Mouse (Mus musculus): Measurements from ENCODE around the gene Manba. TPM values are rescaled to one million over a fixed set of nuclear protein-coding genes. Genes with fewer than 3 reads are reported as not detected.

Manba gene
- polyA plus RNA-seq, 1 experiment from 2014 or later = 8.0 TPM

DNA sequence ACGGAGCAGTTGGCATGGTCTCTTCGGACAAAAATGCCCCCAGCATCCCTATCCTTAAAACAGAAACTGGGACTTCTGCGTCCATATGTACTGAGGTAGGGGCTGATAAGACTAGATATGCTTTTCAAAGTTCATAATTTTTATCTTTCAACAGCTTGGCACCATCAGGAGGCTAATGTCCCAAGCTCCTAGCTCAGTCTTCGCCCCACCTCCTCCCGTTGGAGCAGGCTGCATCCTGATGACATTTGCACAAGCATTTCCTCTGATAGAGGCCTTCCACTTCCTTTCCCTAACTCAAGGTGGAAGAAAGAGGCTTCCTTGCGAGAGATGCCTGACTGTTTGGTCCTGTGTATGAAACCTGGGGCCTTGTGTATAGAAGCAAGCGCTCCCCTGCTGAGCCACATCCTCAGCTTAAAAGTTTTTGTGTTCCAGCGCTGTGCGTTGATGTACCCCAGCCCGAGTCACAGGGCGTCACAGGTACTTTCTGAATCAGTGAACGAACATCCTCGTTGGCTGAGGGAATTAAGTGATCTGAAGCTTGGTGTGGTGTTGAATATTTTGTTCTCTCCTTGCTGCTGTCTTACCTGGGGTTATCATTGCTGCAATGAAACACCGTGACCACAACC lies 28.5 kb downstream of the Manba start:
- no peak for DNase-seq
- no peak overlapping the region for H3K4me3 ChIP-seq (ENCODE audit: low read depth, low read length)
- H3K36me3 ChIP-seq (replicated peaks; ENCODE audit: insufficient read depth, low read length) = peaks cover 7% of the 10 kb centered on the region
- WGBS (ENCODE audit: insufficient replicate concordance) = 72% methylated on average over 14 of the region's 14 CpGs
- H3K27ac ChIP-seq (ENCODE audit: low read depth) = no peak overlapping the region
- no peaks in the 10 kb centered on the region for H3K27me3 ChIP-seq (ENCODE audit: insufficient read depth, low read length)
- no peak for ATAC-seq
- 0 out of 2 replicates have a peak, but pooled peaks cover 2% of the 10 kb centered on the region for H3K4me1 ChIP-seq (ENCODE audit: insufficient read depth)
- H3K9ac ChIP-seq (replicated peaks) = no peak overlapping the region
- TF ChIP-seq EP300 (IDR thresholded peaks at IDR 0.05; ENCODE audit: low read depth) = no peak
- no peak for TF ChIP-seq CTCF (IDR thresholded peaks at IDR 0.05; ENCODE audit: low read depth)
- H3K9me3 ChIP-seq (ENCODE audit: low read length) = no peaks in the 10 kb centered on the region
- no peak overlapping the region for H3K4me2 ChIP-seq (ENCODE audit: low read depth, low read length)

DNA sequence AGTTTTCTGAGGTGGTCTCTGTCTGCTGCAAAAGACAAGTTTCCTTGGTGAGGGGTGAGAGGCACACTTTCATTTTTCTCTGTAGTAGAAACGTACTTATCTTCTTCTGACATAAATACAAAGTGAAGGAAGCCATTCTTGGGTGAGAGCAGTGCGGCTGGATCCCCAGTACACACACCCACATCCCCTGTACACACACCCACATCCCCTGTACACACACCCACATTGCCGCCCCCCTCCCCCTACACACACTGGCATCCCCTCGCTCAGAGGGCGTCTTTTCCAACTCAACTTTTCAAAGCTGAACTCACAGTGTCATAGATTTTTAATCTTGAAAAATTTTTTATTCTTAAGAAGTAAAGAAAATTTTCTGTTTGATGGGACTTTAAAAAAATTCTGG lies 29.8 kb downstream of the Manba start:
- no peak for TF ChIP-seq EP300 (IDR thresholded peaks at IDR 0.05; ENCODE audit: low read depth)
- no peak for TF ChIP-seq CTCF (IDR thresholded peaks at IDR 0.05; ENCODE audit: low read depth)
- Histone ChIP-seq H3K27ac (ENCODE audit: low read depth) (no peak overlapping the region), H3K4me1 (ENCODE audit: insufficient read depth) (0 out of 2 replicates have a peak, but pooled peaks cover 2% of the 10 kb centered on the region), H3K4me2 (ENCODE audit: low read depth, low read length) (no peak overlapping the region), H3K9me3 (ENCODE audit: low read length) (no peaks in the 10 kb centered on the region), H3K36me3 (replicated peaks; ENCODE audit: insufficient read depth, low read length) (peaks cover 7% of the 10 kb centered on the region), H3K27me3 (ENCODE audit: insufficient read depth, low read length) (no peaks in the 10 kb centered on the region), H3K9ac (replicated peaks) (no peak overlapping the region), H3K4me3 (ENCODE audit: low read depth, low read length) (no peak overlapping the region)
- no peak for ATAC-seq
- DNase-seq = no peak
- WGBS (ENCODE audit: insufficient replicate concordance) = 75% methylated on average over 5 of the region's 5 CpGs

- 21% methylated on average over 6 of the region's 6 CpGs for WGBS (ENCODE audit: insufficient replicate concordance)
- no peak overlapping the region for H3K9ac ChIP-seq (replicated peaks)
- peaks cover 7% of the 10 kb centered on the region for H3K36me3 ChIP-seq (replicated peaks; ENCODE audit: insufficient read depth, low read length)
- H3K27me3 ChIP-seq (ENCODE audit: insufficient read depth, low read length) = no peaks in the 10 kb centered on the region
- no peak overlapping the region for H3K27ac ChIP-seq (ENCODE audit: low read depth)
- peak; percentile 86 for ATAC-seq
- no peak overlapping the region for H3K4me3 ChIP-seq (ENCODE audit: low read depth, low read length)
- DNase-seq = no peak
- 0 out of 2 replicates have a peak, but pooled peaks cover 2% of the 10 kb centered on the region for H3K4me1 ChIP-seq (ENCODE audit: insufficient read depth)
- H3K9me3 ChIP-seq (ENCODE audit: low read length) = no peaks in the 10 kb centered on the region
- TF ChIP-seq CTCF (IDR thresholded peaks at IDR 0.05; ENCODE audit: low read depth) (no peak), EP300 (IDR thresholded peaks at IDR 0.05; ENCODE audit: low read depth) (no peak)
- no peak overlapping the region for H3K4me2 ChIP-seq (ENCODE audit: low read depth, low read length)
These were observed 31.5 kb downstream of the Manba start for GRCm38 (mm10) chr3:135516891-135517290.

DNA sequence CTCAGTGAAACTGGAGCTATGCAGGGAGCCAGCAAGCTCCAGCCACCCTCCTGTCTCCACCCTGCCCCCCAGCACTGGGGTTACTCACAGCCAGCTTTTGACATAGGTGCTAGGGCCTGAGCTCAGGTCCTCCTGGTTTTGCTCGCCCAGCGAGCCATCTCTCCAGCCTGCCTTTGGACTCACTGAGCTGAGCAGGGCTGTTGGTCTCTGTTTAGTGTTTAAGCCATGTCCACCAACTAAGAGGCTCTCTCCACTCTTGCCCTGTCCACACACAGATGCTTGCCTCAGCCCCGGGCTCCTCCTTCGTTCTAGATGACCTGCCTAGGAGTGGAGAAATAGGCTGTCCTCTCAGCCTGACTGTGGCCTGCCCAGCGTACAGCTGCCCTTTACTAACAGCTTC lies 33.5 kb downstream of the Manba start:
- Histone ChIP-seq H3K27me3 (ENCODE audit: insufficient read depth, low read length) (no peaks in the 10 kb centered on the region), H3K4me3 (ENCODE audit: low read depth, low read length) (no peak overlapping the region), H3K27ac (ENCODE audit: low read depth) (no peak overlapping the region), H3K9me3 (ENCODE audit: low read length) (no peaks in the 10 kb centered on the region), H3K4me2 (ENCODE audit: low read depth, low read length) (no peak overlapping the region), H3K9ac (replicated peaks) (no peak overlapping the region), H3K4me1 (ENCODE audit: insufficient read depth) (0 out of 2 replicates have a peak, but pooled peaks cover 2% of the 10 kb centered on the region), H3K36me3 (replicated peaks; ENCODE audit: insufficient read depth, low read length) (peaks cover 7% of the 10 kb centered on the region; the same call in 1 of the 2 replicates)
- WGBS (ENCODE audit: insufficient replicate concordance) = 79% methylated on average over 5 of the region's 5 CpGs
- TF ChIP-seq EP300 (IDR thresholded peaks at IDR 0.05; ENCODE audit: low read depth) (no peak), CTCF (IDR thresholded peaks at IDR 0.05; ENCODE audit: low read depth) (no peak)
- ATAC-seq = no peak
- DNase-seq = no peak

GRCm38 (mm10) chr3:135519584-135519983 lies 34.2 kb downstream of the Manba start:
- DNase-seq = no peak
- 79% methylated on average over 6 of the region's 6 CpGs for WGBS (ENCODE audit: insufficient replicate concordance)

DNA sequence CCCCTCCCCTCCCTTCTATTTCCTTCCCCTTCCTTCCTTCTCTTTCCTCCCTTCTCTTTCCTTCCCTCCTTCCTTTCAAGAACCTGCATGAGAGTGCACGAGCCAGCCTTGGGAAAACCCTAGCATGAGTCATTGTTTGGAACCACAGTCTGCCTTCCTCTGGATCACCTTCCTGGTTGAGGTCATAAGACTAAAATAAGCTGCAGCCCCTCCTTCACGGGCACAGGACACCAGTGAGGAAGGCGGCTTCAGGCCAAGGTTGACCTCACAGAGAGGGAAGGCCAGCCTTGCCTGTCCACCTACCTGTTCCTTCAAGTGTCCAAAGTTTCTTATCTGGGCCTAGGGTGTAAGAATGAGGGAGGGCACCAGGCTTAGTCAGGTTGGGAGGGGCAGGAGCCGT lies 36.6 kb downstream of the Manba start:
- no peak overlapping the region for H3K4me2 ChIP-seq (ENCODE audit: low read depth, low read length)
- no peak for DNase-seq
- no peaks in the 10 kb centered on the region for H3K27me3 ChIP-seq (ENCODE audit: insufficient read depth, low read length)
- TF ChIP-seq CTCF (IDR thresholded peaks at IDR 0.05; ENCODE audit: low read depth) (no peak), EP300 (IDR thresholded peaks at IDR 0.05; ENCODE audit: low read depth) (no peak)
- no peaks in the 10 kb centered on the region for H3K9me3 ChIP-seq (ENCODE audit: low read length)
- peak overlapping the region; percentile 59; the same call in 1 of the 2 replicates for H3K27ac ChIP-seq (ENCODE audit: low read depth)
- WGBS (ENCODE audit: insufficient replicate concordance) = 41% methylated on average over 4 of the region's 4 CpGs
- 0 out of 2 replicates have a peak, but pooled peaks cover 2% of the 10 kb centered on the region for H3K4me1 ChIP-seq (ENCODE audit: insufficient read depth)
- H3K4me3 ChIP-seq (ENCODE audit: low read depth, low read length) = no peak overlapping the region
- peaks cover 6% of the 10 kb centered on the region; the same call in 1 of the 2 replicates for H3K36me3 ChIP-seq (replicated peaks; ENCODE audit: insufficient read depth, low read length)
- ATAC-seq = peak; percentile 67
- H3K9ac ChIP-seq (replicated peaks) = no peak overlapping the region

More at GRCm38 (mm10) chr3:135519584-135519983, 34.2 kb downstream of the Manba start:
- Histone ChIP-seq H3K27me3 (ENCODE audit: insufficient read depth, low read length) (no peaks in the 10 kb centered on the region), H3K4me3 (ENCODE audit: low read depth, low read length) (no peak overlapping the region), H3K9ac (replicated peaks) (no peak overlapping the region), H3K4me2 (ENCODE audit: low read depth, low read length) (no peak overlapping the region), H3K36me3 (replicated peaks; ENCODE audit: insufficient read depth, low read length) (peaks cover 7% of the 10 kb centered on the region; the same call in 1 of the 2 replicates), H3K9me3 (ENCODE audit: low read length) (no peaks in the 10 kb centered on the region), H3K4me1 (ENCODE audit: insufficient read depth) (0 out of 2 replicates have a peak, but pooled peaks cover 2% of the 10 kb centered on the region), H3K27ac (ENCODE audit: low read depth) (no peak overlapping the region)
- TF ChIP-seq CTCF (IDR thresholded peaks at IDR 0.05; ENCODE audit: low read depth) = no peak
- TF ChIP-seq EP300 (IDR thresholded peaks at IDR 0.05; ENCODE audit: low read depth) = no peak
- no peak for ATAC-seq
